Mouse (Mus musculus): ENCODE measurements around the gene Lrrc4.

- TF ChIP-seq CTCF (IDR thresholded peaks at IDR 0.05; ENCODE audit: control insufficient read depth, insufficient read depth, insufficient read length): no peak
- TF ChIP-seq MAX (IDR thresholded peaks at IDR 0.05): no peak
- no peak for TF ChIP-seq MYOG (IDR thresholded peaks at IDR 0.05; ENCODE audit: control insufficient read depth, extremely low read depth, insufficient read length)
- TF ChIP-seq USF1 (IDR thresholded peaks at IDR 0.05; ENCODE audit: low read depth): no peak
- no peak for TF ChIP-seq MYOD1 (IDR thresholded peaks at IDR 0.05; ENCODE audit: control insufficient read depth, insufficient read length, low read depth)
- TF ChIP-seq FOSL1 (IDR thresholded peaks at IDR 0.05; ENCODE audit: insufficient read depth, low read length, poor library complexity, severe bottlenecking): no peak
- TF ChIP-seq CEBPB (IDR thresholded peaks at IDR 0.05; ENCODE audit: low read depth): no peak
These were observed 216.1 kb downstream of the Lrrc4 start for GRCm38 (mm10) chr6:28615408-28615807.

All from C2C12 (cell line).